Mouse (Mus musculus): ENCODE data around the gene Asf1a. TPM values are rescaled to one million over a fixed set of nuclear protein-coding genes. Genes with fewer than 3 reads are reported as not detected.

Gene Asf1a
- total RNA-seq (2023), result 10 to 100 TPM; 21.0 to 22.6 TPM

DNA sequence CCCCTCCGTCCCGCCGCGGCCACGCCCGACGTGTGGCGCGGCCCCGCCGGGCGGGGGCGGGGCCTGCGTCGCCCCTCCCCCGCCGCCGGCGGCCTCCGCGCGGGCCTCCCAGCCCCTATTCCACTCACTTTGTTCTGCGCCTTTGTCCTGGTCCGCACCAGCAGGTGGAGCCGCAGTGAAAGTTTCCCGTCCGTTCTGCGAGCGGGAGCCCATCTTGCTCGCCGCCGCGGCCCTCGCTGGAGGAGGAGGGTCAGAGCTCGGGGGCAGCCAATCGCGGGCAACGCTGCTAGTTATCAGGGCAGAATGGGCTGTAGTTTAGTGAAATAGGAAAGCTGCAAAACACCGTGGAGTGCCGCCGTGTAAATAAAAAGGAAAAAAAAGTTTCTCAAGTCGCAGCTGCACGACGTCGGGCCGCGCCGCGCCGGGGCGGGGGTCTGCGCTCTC, at the start of gene Asf1a:
Gene Asf1a (plus strand): TSS at position 81 of the 444 bp plus-strand sequence.

DNA sequence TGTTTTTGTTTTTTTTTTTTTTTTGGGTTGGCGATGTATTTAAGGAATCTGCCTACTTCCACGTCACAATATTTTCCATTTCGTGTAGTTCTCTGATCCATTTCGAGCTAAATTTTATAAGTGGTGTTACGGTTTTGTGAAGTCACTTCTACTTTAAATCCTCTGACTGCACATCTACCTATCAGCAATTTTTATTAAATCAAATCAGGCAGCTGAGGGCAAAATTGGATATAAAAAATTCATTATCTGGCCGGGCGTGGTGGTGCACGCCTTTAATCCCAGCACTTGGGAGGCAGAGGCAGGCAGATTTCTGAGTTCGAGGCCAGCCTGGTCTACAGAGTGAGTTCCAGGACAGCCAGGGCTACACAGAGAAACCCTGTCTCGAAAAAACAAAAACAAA, 33.8 kb downstream of the Asf1a start, which contains the start of gene Mcm9:
Gene Mcm9 (minus strand): TSS at position 101 of the 400 bp plus-strand sequence.

Other genes starting within 250 kb of the Asf1a start
- 10 to 100 TPM; 32.2 to 33.6 TPM for gene Cep85l, start 216.8 kb upstream of the Asf1a start, total RNA-seq (2023)
- gene Mcm9, start 33.7 kb downstream of the Asf1a start, total RNA-seq (2023), result 10 to 100 TPM; 11.4 to 13.4 TPM
- gene Fam184a, start 154.4 kb downstream of the Asf1a start, total RNA-seq (2023), result under 1 TPM in 1 of 2 experiments, not detected in 1; 0.11 TPM